Mouse (Mus musculus): Measurements from ENCODE around the gene Sv2a.

DNA sequence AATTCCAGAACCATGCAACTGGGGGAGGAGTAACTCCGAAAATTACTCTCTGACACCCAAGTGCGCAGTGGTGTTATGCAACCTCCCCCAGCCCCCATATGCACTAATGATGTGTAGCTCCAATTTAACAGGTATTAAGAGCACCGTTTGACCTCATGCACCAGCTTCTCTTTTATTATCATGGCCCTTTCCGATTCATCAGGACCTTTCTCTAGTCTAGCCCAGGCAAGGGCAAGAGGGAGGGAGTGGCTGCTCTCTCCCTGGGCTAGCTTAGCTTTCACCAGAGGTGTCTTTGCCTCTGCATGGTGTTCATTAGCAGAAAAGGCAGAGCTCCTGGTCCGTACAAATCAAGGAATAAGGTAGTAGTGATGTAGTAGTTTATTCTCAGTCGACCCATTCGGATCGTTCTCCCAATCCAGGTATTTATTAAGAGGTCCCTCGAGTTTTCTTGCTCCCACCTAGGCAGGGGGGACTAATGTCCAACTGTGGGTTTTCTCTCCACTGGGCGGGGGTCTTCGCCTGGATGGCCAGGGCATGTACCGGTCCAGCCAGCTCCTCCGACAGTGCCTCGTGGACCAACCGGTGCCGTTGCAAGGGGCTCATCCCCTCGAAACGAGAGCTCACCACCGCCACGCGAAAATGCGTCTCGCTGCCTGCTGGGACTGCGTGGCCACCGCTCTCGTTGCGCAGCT is 15.6 kb downstream of the Sv2a start:
- TF ChIP-seq CTCF (IDR thresholded peaks at IDR 0.05; ENCODE audit: control insufficient read depth, insufficient read depth, insufficient replicate concordance, low read depth, low read length) = no peak
- TF ChIP-seq POLR2A (IDR thresholded peaks at IDR 0.05; ENCODE audit: control insufficient read depth, low read depth, low read length) = no peak

Data from testis, adult 2 months (tissue).